ENCODE assay signal across 8 mouse cellular contexts in genomic region chr6:97178491-97179366, GRCm38 (mm10). TPM values are rescaled to one million over a fixed set of nuclear protein-coding genes. Genes with fewer than 3 reads are reported as not detected.
DNase-seq lines count a peak whose midpoint lies in the region; ATAC-seq and TF ChIP-seq lines count a peak whose summit lies in the region.

TSS of gene Tmf1 (minus strand) at chr6:97179122.

- no peaks in the 10 kb centered on the region for H3K27me3 ChIP-seq in embryonic facial prominence, embryonic 14.5 days (replicated peaks; ENCODE audit: control insufficient read depth, insufficient read depth, low read length)
- no peaks in the 10 kb centered on the region for H3K27me3 ChIP-seq in limb, embryonic 14.5 days (ENCODE audit: control insufficient read depth, insufficient read depth, low read length)
- H3K27me3 ChIP-seq in midbrain, postnatal 0 days (ENCODE audit: insufficient read depth, low read length): no peaks in the 10 kb centered on the region

- no peaks in the 10 kb centered on the region for H3K9me3 ChIP-seq in embryonic facial prominence, embryonic 14.5 days (ENCODE audit: control insufficient read depth, low read length)
- no peaks in the 10 kb centered on the region for H3K9me3 ChIP-seq in limb, embryonic 14.5 days (ENCODE audit: control insufficient read depth, low read length)
- H3K9me3 ChIP-seq in midbrain, postnatal 0 days (ENCODE audit: low read length): no peaks in the 10 kb centered on the region

- H3K4me1 ChIP-seq in embryonic facial prominence, embryonic 14.5 days (ENCODE audit: control insufficient read depth, insufficient read depth, low read length): peaks cover 12% of the 10 kb centered on the region
- H3K4me1 ChIP-seq in limb, embryonic 14.5 days (ENCODE audit: control insufficient read depth, insufficient read depth, low read length): peaks cover 18% of the 10 kb centered on the region
- 0 out of 2 replicates have a peak, but pooled peaks cover 5% of the 10 kb centered on the region for H3K4me1 ChIP-seq in midbrain, postnatal 0 days (ENCODE audit: insufficient read depth, low read length)

- peak within 1 kb of the TSS; percentile 99 for H3K4me3 ChIP-seq in embryonic facial prominence, embryonic 14.5 days (ENCODE audit: low read depth, low read length)
- peak within 1 kb of the TSS; percentile 95 for H3K4me3 ChIP-seq in limb, embryonic 14.5 days (replicated peaks; ENCODE audit: low read length)
- H3K4me3 ChIP-seq in midbrain, postnatal 0 days (ENCODE audit: low read depth, low read length): peak within 1 kb of the TSS; percentile 87

- peak; percentile 63; the same call in 1 of the 2 replicates for TF ChIP-seq POLR2A in limb, embryonic 14.5 days (IDR thresholded peaks at IDR 0.05; ENCODE audit: borderline replicate concordance, extremely low read depth, insufficient read depth, insufficient read length)

- peak within 1 kb of the TSS; percentile 60 for H3K4me2 ChIP-seq in embryonic facial prominence, embryonic 14.5 days (ENCODE audit: low read depth, low read length)
- H3K4me2 ChIP-seq in limb, embryonic 14.5 days (replicated peaks; ENCODE audit: low read depth, low read length, severe bottlenecking): peak within 1 kb of the TSS; percentile 83
- H3K4me2 ChIP-seq in midbrain, postnatal 0 days (ENCODE audit: low read depth, low read length, poor library complexity, severe bottlenecking): peak within 1 kb of the TSS; percentile 81

- ATAC-seq in embryonic facial prominence, embryonic 14.5 days (ENCODE audit: low read depth): peak; percentile 98
- peak; percentile 97 for ATAC-seq in limb, embryonic 14.5 days (ENCODE audit: low FRiP score, low read depth)
- ATAC-seq in midbrain, postnatal 0 days (ENCODE audit: low FRiP score): peak; percentile 96

- peak within 1 kb of the TSS; percentile 94 for H3K9ac ChIP-seq in embryonic facial prominence, embryonic 14.5 days (ENCODE audit: low read depth, low read length)
- H3K9ac ChIP-seq in limb, embryonic 14.5 days (ENCODE audit: low read depth, low read length, severe bottlenecking): peak within 1 kb of the TSS; percentile 96
- peak within 1 kb of the TSS; percentile 90 for H3K9ac ChIP-seq in midbrain, postnatal 0 days (replicated peaks; ENCODE audit: low read length, poor library complexity, severe bottlenecking)

- 0% methylated on average over 54 of the region's 80 CpGs for WGBS in embryonic facial prominence, embryonic 14.5 days
- under 1% methylated on average over 57 of the region's 80 CpGs for WGBS in limb, embryonic 14.5 days
- WGBS in midbrain, postnatal 0 days: under 1% methylated on average over 79 of the region's 80 CpGs

- H3K27ac ChIP-seq in embryonic facial prominence, embryonic 14.5 days (replicated peaks; ENCODE audit: low read depth, low read length): peak within 1 kb of the TSS; percentile 93
- peak within 1 kb of the TSS; percentile 92 for H3K27ac ChIP-seq in limb, embryonic 14.5 days (replicated peaks; ENCODE audit: low read depth, low read length)
- peak within 1 kb of the TSS; percentile 79 for H3K27ac ChIP-seq in midbrain, postnatal 0 days (ENCODE audit: low read depth, low read length)

- H3K36me3 ChIP-seq in embryonic facial prominence, embryonic 14.5 days (ENCODE audit: control insufficient read depth, insufficient read depth, low read length): peaks cover 23% of the 10 kb centered on the region
- H3K36me3 ChIP-seq in limb, embryonic 14.5 days (ENCODE audit: control insufficient read depth, insufficient read depth, low read length): peaks cover 19% of the 10 kb centered on the region
- peaks cover 11% of the 10 kb centered on the region; the same call in 1 of the 2 replicates for H3K36me3 ChIP-seq in midbrain, postnatal 0 days (ENCODE audit: insufficient read depth, low read length)

- no peak for TF ChIP-seq CTCF in midbrain, postnatal 0 days (IDR thresholded peaks at IDR 0.05)

- DNase-seq in 3T3-L1 (ENCODE audit: low read depth, low spot score): peak; percentile 97
- peak; percentile 80 to 87 for DNase-seq in adrenal gland, postnatal 4 days (ENCODE audit: low spot score in 2 of 2)
- DNase-seq in embryonic facial prominence, embryonic 14.5 days (ENCODE audit: low spot score): peak; percentile 98
- peak; percentile 95 for DNase-seq in heart, adult 8-10 months (ENCODE audit: low spot score)
- peak; percentile 97 for DNase-seq in kidney, adult 9 months
- DNase-seq in limb, embryonic 14.5 days (ENCODE audit: low spot score): peak; percentile 95
- DNase-seq in midbrain, postnatal 0 days (ENCODE audit: low spot score): peak; percentile 97
- DNase-seq in spleen, postnatal 14 days (ENCODE audit: low spot score in 2 of 2): peak; percentile 91 to 93

RNA-seq across cellular contexts. Expression of gene Tmf1, which starts in this region (rescaled TPM):
- total RNA-seq in adrenal gland, postnatal 4 days (2021): 10 to 100 TPM; 46.8 to 50.3 TPM
- polyA plus RNA-seq in embryonic facial prominence, embryonic 14.5 days (2014; fragmentation: Nextera tagmentation; extraction: Ambion mirVana): 36.4 and 37.7 TPM in 2 replicates
- 10 to 100 TPM; 36.6 to 42.0 (median 41.6) TPM for total RNA-seq in heart, adult 8-10 months (2022)
- polyA plus RNA-seq in limb, embryonic 14.5 days (2012; rRNA removed): 3.8 and 6.2 TPM in 2 replicates
- 34.8 and 35.3 TPM in 2 replicates for polyA plus RNA-seq in limb, embryonic 14.5 days (2014; fragmentation: Nextera tagmentation; extraction: Ambion mirVana)
- total RNA-seq in midbrain, postnatal 0 days (2014; rRNA removed): 23.4 and 26.2 TPM in 2 replicates
- polyA plus RNA-seq in midbrain, postnatal 0 days (2015; fragmentation: Nextera tagmentation; extraction: Ambion mirVana): 44.1 and 51.4 TPM in 2 replicates

Comparison
In these comparisons a context has a peak if more than half of its experiments do, and no peak if none do; other contexts are left out.
1. Peak in every context shown above with its lines: DNase-seq, ATAC-seq, H3K4me3 ChIP-seq and H3K27ac ChIP-seq.